Mouse (Mus musculus): Measurements from ENCODE around the gene Hlcs. TPM values are rescaled to one million over a fixed set of nuclear protein-coding genes. Genes with fewer than 3 reads are reported as not detected.
A peak's percentile ranks its signal among the peaks of the same experiment; 100 is the strongest.

The Hlcs gene
- total and polyA plus RNA-seq, 3 experiments, result 4.4 to 5.5 (median 5.4) TPM

DNA sequence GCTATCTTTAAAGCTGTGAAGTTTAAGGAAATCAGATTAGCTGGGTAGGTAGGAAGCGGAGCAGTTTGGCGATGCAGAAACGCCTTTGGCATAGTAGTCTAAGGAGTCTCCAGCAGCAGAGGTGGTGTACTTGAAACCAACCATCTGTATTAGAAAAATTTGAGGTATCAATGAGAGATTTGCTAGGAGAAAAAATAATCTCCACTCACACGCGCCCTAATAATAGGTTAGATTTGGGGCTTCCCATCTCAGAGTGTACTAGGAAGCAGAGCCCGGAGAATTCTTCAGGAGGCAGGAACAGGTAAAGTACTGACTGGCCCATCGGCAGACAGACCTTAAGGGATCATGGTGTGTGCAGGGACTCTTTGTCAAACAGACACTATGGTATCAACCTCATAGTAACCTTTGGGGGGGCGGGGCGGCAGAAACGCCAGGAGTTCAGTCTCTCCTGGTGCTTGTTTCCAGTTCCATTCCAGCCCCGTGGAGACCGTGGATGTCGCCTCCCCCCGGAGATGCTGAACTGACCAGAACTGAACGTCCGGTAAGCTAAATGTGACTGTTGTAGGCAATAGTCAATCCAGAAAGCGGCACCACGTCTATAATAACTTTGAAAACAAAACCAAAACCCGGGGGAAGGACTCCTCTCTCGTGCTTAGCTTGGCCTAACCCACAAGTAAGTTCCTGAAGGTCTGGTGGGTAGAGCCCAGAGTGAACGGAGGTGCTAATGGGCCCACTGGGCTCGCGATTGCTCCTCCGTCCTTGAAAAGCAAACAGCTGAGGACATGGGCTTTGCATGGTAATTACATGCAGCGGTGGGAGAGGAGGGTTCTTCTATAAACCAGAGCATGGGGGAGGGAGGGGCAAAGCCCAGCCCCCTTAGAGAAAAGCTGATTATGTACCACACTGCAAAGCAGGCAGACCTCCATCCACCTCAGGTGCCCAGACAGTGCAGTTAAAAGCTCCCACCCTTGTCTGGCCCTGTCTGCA lies 15.8 kb upstream of the Hlcs start:
- H3K36me3 ChIP-seq (ENCODE audit: control insufficient read depth, insufficient read depth, low read length), result no peaks in the 10 kb centered on the region
- DNase-seq, result no peak
- no peaks in the 10 kb centered on the region for H3K4me1 ChIP-seq (ENCODE audit: control insufficient read depth, insufficient read depth, low read length)
- H3K4me3 ChIP-seq, result peak overlapping the region; percentile 57
- 43% methylated on average over 25 of the region's 25 CpGs for WGBS
- peak overlapping the region; percentile 72 for H3K9ac ChIP-seq (ENCODE audit: low read depth, low read length)
- intact Hi-C loops (cut with DNase I), result loop anchor here (2.0 to 5.0 kb wide), 2 partner anchors 14 to 37 kb away; no protein-coding TSS in a partner anchor
- H3K27ac ChIP-seq, result peak overlapping the region; percentile 81
- no peaks in the 10 kb centered on the region for H3K79me2 ChIP-seq (replicated peaks; ENCODE audit: control insufficient read depth, insufficient read depth, low read length)
- no peaks in the 10 kb centered on the region for H3K27me3 ChIP-seq (ENCODE audit: control insufficient read depth, insufficient read depth, low read length)
- TF ChIP-seq CTCF (IDR thresholded peaks at IDR 0.05) (no peak), EP300 (IDR thresholded peaks at IDR 0.05; ENCODE audit: insufficient read depth, low read depth, low read length) (no peak), POLR2A (IDR thresholded peaks at IDR 0.05; ENCODE audit: insufficient read depth, low read depth, low read length) (no peak)

DNA sequence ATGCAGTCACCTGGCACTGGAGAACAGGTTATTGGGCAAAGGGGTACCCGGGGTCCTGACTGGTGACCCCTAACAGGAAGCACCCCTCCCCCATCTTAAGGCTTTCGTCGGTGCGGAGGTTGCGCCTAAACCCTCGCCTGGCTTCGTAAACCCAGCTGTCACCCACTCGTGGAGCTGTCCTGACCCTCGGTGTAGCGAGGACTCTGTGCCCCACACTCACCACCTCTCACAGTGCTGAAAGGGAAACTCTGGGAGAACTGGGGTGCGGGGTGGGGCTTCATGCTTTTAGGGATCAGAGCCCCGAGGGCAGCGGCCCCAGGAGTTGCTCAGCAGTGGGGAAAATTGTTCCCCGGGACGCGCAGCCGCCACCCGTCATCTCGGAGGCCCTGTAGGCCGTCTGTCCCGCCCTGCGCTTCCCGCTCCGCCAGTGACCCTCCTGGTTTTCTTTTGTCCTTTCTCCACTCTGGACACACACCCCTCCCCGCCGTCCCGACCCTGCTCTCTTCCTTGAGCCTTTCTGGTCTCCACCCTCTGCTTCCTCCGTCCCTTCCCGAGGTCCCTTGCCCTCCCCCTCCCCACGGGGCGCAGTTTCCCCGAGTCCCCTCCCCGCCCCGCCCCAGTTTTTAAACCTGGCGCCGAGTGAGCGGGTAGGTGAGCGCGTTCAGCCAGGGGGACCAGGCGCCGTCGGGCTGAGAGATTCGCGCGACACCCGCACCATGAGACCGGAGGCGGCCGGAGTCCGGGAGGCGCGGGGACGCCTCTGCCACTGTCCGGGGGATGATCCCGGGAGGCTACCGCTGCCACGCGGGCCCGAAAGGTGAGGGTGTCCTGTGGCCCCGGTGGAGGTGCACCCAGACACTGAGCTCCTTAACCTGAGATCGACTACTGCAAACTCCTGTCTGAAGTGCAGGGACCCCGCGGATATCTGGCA lies 14.7 kb upstream of the Hlcs start, which contains the start of gene Ripply3:
Gene Ripply3 (plus strand): TSS at position 640 of the 931 bp plus-strand sequence.
- intact Hi-C loops (cut with DNase I), result loop anchor here (2.0 to 5.0 kb wide), 2 partner anchors 13 to 36 kb away; no protein-coding TSS in a partner anchor
- peak within 1 kb of the TSS; percentile 81 for H3K27ac ChIP-seq
- peak within 1 kb of the TSS; percentile 72 for H3K9ac ChIP-seq (ENCODE audit: low read depth, low read length)
- DNase-seq, result peak; percentile 78 to 81
- H3K4me1 ChIP-seq (ENCODE audit: control insufficient read depth, insufficient read depth, low read length), result no peaks in the 10 kb centered on the region; the same call in 1 of the 2 replicates
- H3K4me3 ChIP-seq, result peak within 1 kb of the TSS; percentile 57
- TF ChIP-seq CTCF (IDR thresholded peaks at IDR 0.05) (no peak), POLR2A (IDR thresholded peaks at IDR 0.05; ENCODE audit: insufficient read depth, low read depth, low read length) (peak; percentile 85), EP300 (IDR thresholded peaks at IDR 0.05; ENCODE audit: insufficient read depth, low read depth, low read length) (no peak)
- H3K79me2 ChIP-seq (replicated peaks; ENCODE audit: control insufficient read depth, insufficient read depth, low read length), result no peaks in the 10 kb centered on the region
- no peaks in the 10 kb centered on the region for H3K27me3 ChIP-seq (ENCODE audit: control insufficient read depth, insufficient read depth, low read length)
- 2% methylated on average over 63 of the region's 63 CpGs for WGBS
- H3K36me3 ChIP-seq (ENCODE audit: control insufficient read depth, insufficient read depth, low read length), result no peaks in the 10 kb centered on the region

DNA sequence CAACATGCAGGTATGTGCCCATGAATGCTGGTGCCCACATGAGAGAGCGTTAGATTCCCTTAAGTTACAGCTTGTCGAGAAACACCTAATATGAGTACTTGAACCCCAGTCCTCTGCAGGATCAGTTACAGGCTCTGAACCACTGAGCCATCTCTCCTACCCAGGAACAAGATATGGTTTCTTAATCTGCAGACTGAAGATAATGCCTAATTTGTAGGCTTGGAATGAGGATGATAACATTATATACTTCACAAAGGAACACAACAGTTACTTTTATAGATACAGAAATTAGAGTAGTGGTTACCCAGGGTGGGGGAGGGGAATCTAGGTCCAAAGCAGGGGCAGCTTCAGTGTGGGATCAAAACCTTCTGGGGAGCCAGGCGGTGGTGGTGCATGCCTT lies 12.6 kb upstream of the Hlcs start:
- TF ChIP-seq POLR2A (IDR thresholded peaks at IDR 0.05; ENCODE audit: insufficient read depth, low read depth, low read length), result no peak
- no peak for TF ChIP-seq CTCF (IDR thresholded peaks at IDR 0.05)
- WGBS, result 94% methylated on average over 3 of the region's 3 CpGs
- intact Hi-C loops (cut with DNase I), result loop anchor here (5.0 kb wide), 1 partner anchor 34 kb away; no protein-coding TSS in a partner anchor
- Histone ChIP-seq H3K36me3 (ENCODE audit: control insufficient read depth, insufficient read depth, low read length) (no peaks in the 10 kb centered on the region), H3K4me3 (no peak overlapping the region), H3K27ac (no peak overlapping the region), H3K79me2 (replicated peaks; ENCODE audit: control insufficient read depth, insufficient read depth, low read length) (no peaks in the 10 kb centered on the region), H3K27me3 (ENCODE audit: control insufficient read depth, insufficient read depth, low read length) (no peaks in the 10 kb centered on the region), H3K9ac (ENCODE audit: low read depth, low read length) (no peak overlapping the region), H3K4me1 (ENCODE audit: control insufficient read depth, insufficient read depth, low read length) (no peaks in the 10 kb centered on the region; the same call in 1 of the 2 replicates)
- DNase-seq, result no peak

DNA sequence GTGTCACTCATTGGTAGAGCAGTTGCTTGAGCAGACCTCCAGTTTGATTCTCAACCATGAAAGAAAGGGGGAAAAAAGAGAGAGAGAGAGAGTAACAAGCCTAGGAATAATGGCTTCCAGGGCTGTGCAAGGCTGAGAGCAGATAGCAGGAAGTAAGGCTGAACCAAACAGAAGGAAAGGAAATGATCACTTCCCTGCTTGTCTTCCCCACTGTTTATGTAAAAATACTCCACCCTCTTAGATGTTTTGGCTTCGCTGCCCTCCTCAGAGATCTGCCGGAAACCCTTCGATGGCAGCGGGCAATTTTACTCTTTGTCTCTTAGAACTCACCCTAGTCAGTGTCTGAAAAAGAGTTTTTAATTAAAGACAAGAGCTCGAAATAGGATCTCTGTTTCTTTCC lies 10.3 kb upstream of the Hlcs start:
- Histone ChIP-seq H3K27ac (no peak overlapping the region; the same call in 1 of the 2 replicates), H3K27me3 (ENCODE audit: control insufficient read depth, insufficient read depth, low read length) (no peaks in the 10 kb centered on the region), H3K9ac (ENCODE audit: low read depth, low read length) (no peak overlapping the region), H3K4me3 (no peak overlapping the region), H3K4me1 (ENCODE audit: control insufficient read depth, insufficient read depth, low read length) (no peaks in the 10 kb centered on the region; the same call in 1 of the 2 replicates), H3K79me2 (replicated peaks; ENCODE audit: control insufficient read depth, insufficient read depth, low read length) (no peaks in the 10 kb centered on the region), H3K36me3 (ENCODE audit: control insufficient read depth, insufficient read depth, low read length) (no peaks in the 10 kb centered on the region)
- WGBS, result 44% methylated on average over 5 of the region's 5 CpGs
- intact Hi-C loops (cut with DNase I), result no loop called here
- TF ChIP-seq CTCF (IDR thresholded peaks at IDR 0.05) (no peak), POLR2A (IDR thresholded peaks at IDR 0.05; ENCODE audit: insufficient read depth, low read depth, low read length) (no peak), EP300 (IDR thresholded peaks at IDR 0.05; ENCODE audit: insufficient read depth, low read depth, low read length) (no peak)
- DNase-seq, result no peak

DNA sequence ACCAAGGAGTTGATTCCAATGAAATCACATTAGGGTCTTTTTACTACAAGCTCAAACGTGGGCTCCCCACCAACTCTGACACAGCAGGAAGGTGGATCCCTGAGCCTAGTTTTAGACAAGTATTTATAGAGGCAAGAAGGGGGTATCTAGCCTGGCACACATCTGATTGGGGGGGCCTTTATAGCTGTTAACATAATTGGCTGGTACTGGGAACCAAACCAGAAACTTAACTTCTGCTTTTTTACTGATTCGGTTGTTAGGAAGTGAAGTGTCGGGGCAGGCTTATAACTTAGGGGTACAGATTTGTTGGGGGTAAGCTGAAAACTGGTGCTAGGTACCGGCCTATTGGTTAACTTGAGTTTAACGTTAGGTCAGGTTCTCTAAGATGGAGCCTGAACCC lies 6.9 kb upstream of the Hlcs start:
- intact Hi-C loops (cut with DNase I), result no loop called here
- Histone ChIP-seq H3K27me3 (ENCODE audit: control insufficient read depth, insufficient read depth, low read length) (no peaks in the 10 kb centered on the region), H3K27ac (no peak overlapping the region), H3K79me2 (replicated peaks; ENCODE audit: control insufficient read depth, insufficient read depth, low read length) (no peaks in the 10 kb centered on the region), H3K4me3 (no peak overlapping the region), H3K36me3 (ENCODE audit: control insufficient read depth, insufficient read depth, low read length) (no peaks in the 10 kb centered on the region), H3K9ac (ENCODE audit: low read depth, low read length) (no peak overlapping the region), H3K4me1 (ENCODE audit: control insufficient read depth, insufficient read depth, low read length) (peaks cover 3% of the 10 kb centered on the region)
- TF ChIP-seq EP300 (IDR thresholded peaks at IDR 0.05; ENCODE audit: insufficient read depth, low read depth, low read length) (no peak), POLR2A (IDR thresholded peaks at IDR 0.05; ENCODE audit: insufficient read depth, low read depth, low read length) (no peak), CTCF (IDR thresholded peaks at IDR 0.05) (no peak)
- 80% methylated on average over 5 of the region's 5 CpGs for WGBS
- DNase-seq, result no peak

Data from heart, adult 2 months (tissue).